Mouse (Mus musculus) thymus, postnatal 0 days (tissue): ENCODE measurements around the gene Ubox5. TPM values are rescaled to one million over a fixed set of nuclear protein-coding genes. Genes with fewer than 3 reads are reported as not detected.
"Not testable (repeated sequence)": the region's sequence is repeated elsewhere in the genome, so short reads cannot be mapped to it uniquely, and the experiment has no call there.

Experiments used
- DNase-seq: peaks from one replicate; pipeline ENCODE4 v3.0.0-alpha.2; 2015; ENCODE audit warnings: low spot score
- polyA plus RNA-seq: library from polyadenylated mRNA; unstranded; fragments of >200 nt; fragmentation: Nextera tagmentation; extraction: Ambion mirVana; gene quantifications from 2 replicates; pipeline ENCODE4 v1.2.1, GENCODE M21; 2015

Gene Ubox5
- polyA plus RNA-seq, 1 experiment from 2014 or later = 9.3 TPM

DNA sequence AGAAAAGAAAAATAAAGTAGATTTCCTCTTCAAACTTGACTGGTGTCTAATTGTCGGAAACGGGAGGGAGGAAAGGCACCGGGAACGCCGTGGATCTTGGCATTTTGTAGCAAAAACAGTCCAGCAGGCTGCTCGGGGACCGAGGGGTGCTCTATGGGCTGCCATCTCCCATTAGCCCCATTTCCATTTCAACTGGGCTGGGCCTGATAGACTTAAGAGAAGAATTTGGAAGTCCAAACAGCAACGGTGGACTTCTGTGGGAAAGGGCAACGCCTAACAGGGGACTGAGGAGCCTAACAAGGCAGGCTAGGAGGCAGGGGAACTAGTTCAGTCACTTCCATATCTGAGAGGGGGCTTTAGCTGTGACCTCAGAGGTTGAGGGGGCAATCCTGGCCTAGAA, 52.8 kb downstream of the Ubox5 start:
- no peak for DNase-seq

DNA sequence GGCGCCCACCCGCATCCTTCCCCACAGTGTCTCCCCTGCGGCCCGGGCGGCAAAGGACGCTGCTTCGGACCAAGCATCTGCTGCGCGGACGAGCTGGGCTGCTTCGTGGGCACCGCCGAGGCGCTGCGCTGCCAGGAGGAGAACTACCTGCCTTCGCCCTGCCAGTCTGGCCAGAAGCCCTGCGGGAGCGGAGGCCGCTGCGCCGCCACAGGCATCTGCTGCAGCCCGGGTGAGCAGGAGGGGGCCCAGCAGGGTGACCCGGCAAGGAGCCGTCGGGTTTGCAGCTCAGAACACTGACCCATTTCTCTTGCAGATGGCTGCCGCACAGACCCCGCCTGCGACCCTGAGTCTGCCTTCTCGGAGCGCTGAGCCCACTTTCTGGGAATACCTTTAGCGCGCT, 53.3 kb downstream of the Ubox5 start:
- not testable (repeated sequence) for DNase-seq

DNA sequence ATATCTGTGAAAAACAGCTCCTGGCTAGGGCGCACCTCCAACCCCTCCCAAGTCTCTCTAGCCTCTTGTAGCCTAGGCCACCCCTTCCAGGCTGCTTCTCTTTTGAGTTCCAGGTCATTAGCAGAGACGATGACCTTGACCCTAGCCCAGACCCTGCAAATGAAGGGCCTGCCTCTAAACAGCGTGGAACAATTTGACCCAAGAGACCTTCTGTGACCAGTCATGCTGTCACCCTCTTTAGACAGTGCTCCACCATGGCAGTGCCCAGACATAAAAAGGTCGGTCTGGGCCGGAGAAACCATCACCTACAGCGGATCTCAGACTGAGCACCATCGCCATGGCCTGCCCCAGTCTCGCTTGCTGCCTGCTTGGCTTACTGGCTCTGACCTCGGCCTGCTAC, 54.0 kb downstream of the Ubox5 start, which contains the start of gene Oxt:
Gene Oxt (plus strand): TSS at position 301 of the 400 bp plus-strand sequence.
- DNase-seq = no peak

DNA sequence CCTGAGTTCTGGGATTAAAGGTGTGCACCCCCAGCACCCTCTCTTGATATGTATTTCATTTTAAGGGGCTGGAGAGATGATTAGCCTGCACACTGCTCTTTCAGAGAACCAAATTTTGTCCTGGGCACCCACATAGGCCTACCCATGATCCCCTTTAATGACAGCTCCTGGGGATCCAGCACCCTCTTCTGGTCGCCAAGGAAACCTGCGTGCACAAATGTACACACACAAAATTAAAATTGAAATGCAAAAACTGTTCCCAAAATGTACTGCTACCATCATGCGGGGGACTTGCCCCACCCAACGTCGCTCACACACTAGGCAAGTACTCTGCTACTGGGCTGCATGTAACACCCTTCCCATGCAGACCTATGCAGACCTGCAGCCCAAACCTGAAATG, 54.9 kb downstream of the Ubox5 start:
- DNase-seq = no peak

DNA sequence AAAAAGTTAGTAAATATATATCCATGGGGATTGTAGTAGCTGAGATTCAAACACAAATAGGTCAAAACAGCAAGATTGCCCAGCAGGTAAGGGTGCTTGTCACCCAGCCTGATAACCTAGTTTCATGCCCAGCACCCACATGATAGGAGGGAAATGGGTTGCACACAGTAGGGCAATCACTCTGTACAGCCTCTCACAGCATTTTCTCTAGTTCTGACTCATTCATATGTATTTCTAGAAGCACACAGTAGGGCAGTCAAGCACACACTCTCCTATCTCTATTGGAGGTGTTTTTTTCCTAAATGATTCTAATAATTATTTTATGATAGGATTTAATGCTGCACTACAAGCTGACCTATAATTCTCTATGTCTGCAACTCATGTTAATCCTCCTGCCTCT, 59.9 kb downstream of the Ubox5 start:
- no peak for DNase-seq

DNA sequence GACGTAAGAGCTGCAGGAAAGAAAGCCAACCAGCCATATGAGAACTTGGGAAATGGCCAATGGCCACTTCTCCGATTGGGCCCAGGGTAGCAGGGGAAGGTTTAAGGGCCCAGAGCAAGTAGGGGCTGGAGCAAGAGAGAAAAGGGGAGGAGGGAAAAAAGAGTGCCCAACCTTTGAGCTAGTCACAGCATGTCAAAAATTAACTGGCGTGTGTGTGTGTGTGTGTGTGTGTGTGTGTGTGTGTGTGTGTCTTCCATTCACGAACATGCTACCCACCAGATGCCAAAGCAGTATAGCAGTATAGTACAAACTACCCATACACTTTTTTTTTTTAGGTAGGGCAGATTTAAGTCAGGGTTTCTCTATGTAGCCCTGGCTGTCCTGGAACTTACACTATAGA, 60.9 kb downstream of the Ubox5 start:
- no peak for DNase-seq

DNA sequence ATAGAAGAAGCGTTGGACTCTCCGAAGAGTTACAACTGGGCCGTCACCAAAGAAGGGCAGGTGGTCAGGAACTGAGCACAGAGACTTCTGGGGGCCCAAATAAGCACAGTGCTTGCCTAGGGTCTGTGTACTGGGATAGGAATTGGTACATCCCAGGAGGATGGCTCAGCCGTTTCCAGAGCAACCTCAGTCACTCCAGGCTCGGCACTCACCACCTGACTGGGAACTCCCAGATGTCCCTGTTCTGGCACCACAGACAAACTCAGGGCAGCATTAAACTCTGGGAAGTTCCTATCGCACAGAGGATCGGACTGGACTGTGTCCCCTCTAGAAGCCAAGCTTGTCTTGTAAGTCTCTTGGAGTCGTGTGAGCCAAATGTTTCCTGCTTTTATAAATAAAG, 64.9 kb downstream of the Ubox5 start:
- no peak for DNase-seq

DNA sequence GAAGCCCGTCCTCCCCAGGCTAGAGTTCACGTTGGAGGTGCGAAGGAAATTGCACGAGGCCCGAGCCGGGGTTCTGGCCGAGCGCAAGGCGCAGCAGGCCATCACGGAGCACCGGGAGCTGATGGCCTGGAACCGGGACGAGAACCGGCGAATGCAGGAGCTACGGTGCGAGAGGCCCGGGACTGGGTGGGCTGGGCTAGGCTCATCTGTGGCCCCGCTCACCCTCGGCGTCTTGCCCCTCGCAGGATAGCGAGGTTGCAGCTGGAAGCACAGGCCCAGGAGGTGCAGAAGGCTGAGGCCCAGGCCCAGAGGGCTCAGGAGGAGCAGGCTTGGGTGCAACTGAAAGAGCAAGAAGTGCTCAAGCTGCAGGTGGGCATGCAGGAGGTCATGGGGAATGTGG, 65.8 kb downstream of the Ubox5 start:
- no peak for DNase-seq

DNA sequence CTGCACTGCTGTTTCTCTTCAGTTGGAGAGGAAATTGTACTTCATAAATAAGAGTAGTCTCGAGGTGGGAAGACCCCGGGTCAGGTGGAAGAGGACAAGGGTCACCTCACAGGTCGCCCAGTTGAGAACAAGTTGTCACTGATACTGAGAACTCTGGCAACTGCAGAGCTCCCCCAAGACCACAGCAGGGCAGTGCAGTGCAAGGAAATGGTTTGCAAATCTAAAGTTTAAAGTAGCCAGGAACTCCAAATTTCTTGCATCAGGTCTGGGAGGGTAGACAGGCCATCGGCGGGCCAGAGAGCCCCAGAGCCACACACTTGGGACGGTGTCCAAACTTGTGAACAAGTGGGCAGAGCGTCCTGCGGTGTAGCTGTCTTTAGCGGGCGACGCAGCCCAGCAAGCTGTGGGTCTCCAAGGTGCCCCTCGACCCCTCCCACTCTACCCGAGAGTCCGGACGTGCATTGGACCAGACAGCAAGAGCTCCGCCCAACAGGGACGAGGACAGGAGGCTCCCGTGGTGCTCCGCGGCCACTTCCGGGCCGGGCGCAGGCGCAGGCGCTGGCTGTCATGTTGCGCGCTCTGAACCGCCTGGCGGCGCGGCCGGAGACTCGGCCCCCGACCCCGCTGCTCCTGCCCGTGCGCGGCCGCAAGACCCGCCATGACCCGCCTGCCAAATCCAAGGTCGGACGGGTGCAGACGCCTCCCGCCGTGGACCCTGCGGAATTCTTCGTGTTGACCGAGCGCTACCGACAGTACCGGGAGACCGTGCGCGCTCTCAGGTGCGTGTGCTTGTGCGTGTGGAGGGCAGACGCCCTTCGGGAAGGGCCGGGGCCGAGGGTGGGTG, 66.4 kb downstream of the Ubox5 start, which contains the start of gene Mrps26:
Gene Mrps26 (plus strand): TSS at position 531 of the 844 bp plus-strand sequence.
- peak; percentile 93 for DNase-seq

DNA sequence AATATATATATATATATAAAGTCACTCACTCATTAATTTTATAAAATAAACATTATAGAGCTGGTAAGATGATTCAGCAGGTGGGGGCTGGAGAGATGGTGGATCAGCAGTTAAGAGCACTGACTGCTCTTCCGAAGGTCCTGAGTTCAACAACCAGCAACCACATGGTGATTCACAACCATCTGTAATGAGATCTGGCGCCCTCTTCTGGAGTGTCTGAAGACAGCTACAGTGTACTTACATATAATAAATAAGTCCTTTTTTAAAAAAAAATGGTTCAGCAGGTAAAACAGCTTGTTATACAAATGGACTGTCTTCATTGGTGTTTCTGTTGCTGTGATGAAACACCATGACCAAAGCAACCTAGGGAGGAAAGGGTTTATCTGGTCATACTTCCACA, 71.8 kb downstream of the Ubox5 start:
- no peak for DNase-seq

DNA sequence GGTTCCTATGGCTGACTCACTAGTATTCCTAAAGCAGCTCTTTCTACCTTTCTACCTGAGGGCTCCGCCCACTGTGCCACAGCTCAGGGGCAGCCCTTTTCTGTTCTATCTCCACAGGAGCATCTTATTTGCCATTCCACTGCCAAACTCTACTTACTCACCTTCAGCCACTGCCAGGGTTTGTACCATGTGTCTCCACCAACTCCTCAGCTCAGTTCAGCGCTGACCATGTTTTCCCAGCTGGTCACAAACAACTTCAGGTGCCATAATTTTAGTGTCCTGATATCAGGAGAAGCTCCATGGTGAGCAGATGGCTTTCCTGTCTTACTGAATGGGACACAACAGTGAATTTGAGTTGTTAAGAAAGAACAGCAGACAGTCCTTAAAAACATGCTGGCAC, 72.4 kb downstream of the Ubox5 start:
- DNase-seq = no peak

DNA sequence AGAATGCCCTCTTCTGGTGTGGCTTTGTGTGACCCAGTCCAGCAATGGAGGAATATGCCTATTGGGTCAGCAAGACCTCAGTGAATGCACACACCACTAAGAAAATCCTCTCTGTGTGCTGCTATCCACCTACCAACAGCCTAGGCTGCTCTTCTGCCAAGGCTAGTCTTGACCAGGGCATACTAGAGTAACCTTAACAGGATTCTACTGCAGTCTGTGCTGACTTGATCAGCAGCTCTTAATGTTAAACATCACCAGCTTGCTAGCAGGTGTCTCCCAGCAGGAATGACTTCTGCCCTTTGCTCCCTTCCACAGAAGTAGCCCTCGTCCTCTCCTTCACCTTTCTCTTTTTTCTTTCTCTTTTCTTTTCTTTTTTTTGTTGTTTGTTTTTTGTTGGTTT, 73.5 kb downstream of the Ubox5 start:
- no peak for DNase-seq

DNA sequence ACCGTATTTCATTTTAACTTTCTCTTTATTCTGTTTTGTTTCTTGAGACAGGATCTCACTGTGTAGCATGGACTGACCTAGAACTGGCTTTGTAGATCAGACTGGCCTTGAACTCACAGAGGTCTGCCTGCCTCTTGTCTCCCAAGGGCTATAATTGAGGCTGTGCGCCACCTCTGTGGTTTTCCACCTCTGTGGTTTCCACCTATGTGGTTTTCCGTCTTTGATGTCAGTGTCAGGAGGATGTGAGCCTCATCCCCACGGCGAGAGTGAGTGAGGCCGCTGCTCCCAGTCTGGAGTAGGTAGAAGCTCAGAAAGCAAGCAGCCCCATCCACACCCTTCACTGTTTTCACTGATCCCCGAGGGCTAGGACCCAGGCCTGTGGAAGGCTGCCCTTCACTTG, 75.0 kb downstream of the Ubox5 start:
- peak; percentile 49 for DNase-seq

DNA sequence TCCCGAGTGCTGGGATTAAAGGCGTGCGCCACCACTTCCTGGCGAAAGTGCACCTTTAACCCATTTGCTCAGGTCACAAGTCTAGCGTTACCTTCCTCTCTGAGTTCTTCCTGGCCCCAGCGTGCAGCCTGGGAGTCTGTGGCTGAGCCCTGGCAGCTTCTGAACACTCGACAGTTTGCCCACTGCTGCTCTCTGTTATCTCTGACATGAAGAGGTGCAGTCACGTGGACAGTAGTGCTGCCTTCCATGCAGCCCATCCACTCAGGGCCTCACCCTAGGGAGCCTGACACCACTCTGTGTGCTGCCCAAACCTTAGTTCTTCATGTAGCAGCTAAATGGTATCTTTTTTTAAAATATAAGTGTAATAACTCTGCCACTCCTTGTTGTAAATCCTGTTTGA, 82.9 kb downstream of the Ubox5 start:
- DNase-seq = no peak

DNA sequence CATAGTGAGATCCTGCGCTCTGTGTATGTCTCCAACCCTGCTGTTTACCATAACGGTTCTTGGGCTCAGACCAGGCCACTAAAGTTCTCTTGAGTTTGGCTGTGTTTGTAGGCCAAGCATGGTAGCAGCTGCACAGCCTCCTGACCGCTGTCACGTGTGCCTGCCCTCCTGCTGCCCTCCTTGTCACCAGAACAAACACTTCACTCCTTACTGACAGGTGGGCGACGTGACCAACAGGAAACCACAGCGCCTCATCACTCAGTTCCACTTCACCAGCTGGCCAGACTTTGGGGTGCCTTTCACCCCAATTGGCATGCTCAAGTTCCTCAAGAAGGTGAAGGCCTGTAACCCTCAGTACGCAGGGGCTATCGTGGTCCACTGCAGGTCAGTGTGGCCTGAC, 89.6 kb downstream of the Ubox5 start:
- DNase-seq = peak; percentile 90

Other genes with a start within 250 kb of the Ubox5 start
- 4.8 and 4.9 TPM in 2 replicates for gene Cpxm1, start 232.5 kb downstream of the Ubox5 start, polyA plus RNA-seq
- not detected in 2 replicates for gene Gm28372, start 224.8 kb downstream of the Ubox5 start, polyA plus RNA-seq
- gene 1700020A23Rik, start 224.8 kb downstream of the Ubox5 start, polyA plus RNA-seq = not detected in 2 replicates
- gene Tmem239, start 223.6 kb downstream of the Ubox5 start, polyA plus RNA-seq = not detected in 2 replicates
- 97.7 and 101 TPM in 2 replicates for gene Vps16, start 205.7 kb downstream of the Ubox5 start, polyA plus RNA-seq
- 6.5 and 8.0 TPM in 2 replicates for gene Pced1a, start 205.3 kb downstream of the Ubox5 start, polyA plus RNA-seq
- 73.8 and 85.4 TPM in 2 replicates for gene Ptpra, start 179.8 kb downstream of the Ubox5 start, polyA plus RNA-seq
- gene Mrps26, start 66.3 kb downstream of the Ubox5 start, polyA plus RNA-seq = 140 and 150 TPM in 2 replicates
- gene Oxt, start 53.9 kb downstream of the Ubox5 start, polyA plus RNA-seq = 0.55 and 1.3 TPM in 2 replicates
- 1.6 and 2.7 TPM in 2 replicates for gene Avp, start 47.5 kb downstream of the Ubox5 start, polyA plus RNA-seq
- gene Fastkd5, start within 50 bp of the Ubox5 start, polyA plus RNA-seq = 13.6 and 16.7 TPM in 2 replicates
- 0.55 and 0.58 TPM in 2 replicates for gene Lzts3, start 12.8 kb upstream of the Ubox5 start, polyA plus RNA-seq
- gene Ddrgk1, start 34.6 kb upstream of the Ubox5 start, polyA plus RNA-seq = 59.0 and 61.4 TPM in 2 replicates
- gene Itpa, start 37.6 kb upstream of the Ubox5 start, polyA plus RNA-seq = 107 and 112 TPM in 2 replicates
- 0.23 and 0.49 TPM in 2 replicates for gene Slc4a11, start 67.5 kb upstream of the Ubox5 start, polyA plus RNA-seq